Mouse (Mus musculus) monocyte, adult 2 months (primary cell): ENCODE measurements around the gene Naa80.
A peak's percentile ranks its signal among the peaks of the same experiment; 100 is the strongest.

Experiments used
- DNase-seq, 2 experiments: peaks; one replicate each; pipeline ENCODE4 v3.0.0; 2022; ENCODE audit warnings: low spot score in 2 of 2, low read depth in 1 of 2

The Naa80 gene

GRCm38 (mm10) chr9:107593101-107593976 is 14.7 kb downstream of the Naa80 start:
- no peak for DNase-seq

DNA sequence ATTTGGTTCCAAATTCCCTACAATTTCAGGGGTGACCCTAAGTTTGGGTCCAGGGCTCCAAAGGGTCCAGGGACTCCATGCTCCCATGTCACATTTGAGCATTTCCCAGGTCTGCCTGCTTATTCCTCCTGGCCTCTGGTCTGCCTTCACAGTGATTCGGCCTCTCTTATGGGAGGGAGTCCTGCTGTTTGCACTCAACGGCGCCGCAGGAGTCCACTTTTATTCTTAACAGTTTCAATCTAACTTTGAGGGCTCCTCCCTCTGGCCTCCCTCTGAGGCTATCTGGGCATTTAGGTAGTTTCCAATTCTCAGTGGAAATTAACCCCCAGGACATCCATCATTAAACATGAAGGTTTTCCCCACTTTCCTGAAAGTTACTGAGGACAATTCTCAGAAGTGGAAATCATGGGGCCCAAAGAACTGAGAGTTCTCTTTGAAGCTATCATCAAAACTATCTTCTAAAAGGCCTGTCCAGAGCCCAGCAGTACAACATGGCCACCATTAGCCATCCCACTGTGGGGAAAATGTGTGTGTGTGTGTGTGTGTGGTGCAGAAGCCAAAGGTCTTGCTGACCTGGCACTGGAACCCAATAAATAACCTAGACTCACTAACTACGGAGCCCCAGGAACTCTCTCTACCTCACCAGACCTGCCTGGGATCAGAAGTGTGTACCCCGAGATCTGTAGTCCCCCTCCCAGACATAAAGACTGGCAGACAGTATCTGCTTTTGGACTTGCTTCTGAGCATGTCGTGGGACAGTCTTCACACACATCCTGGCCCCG is 15.8 kb downstream of the Naa80 start:
- no peak for DNase-seq

GRCm38 (mm10) chr9:107596619-107597569 is 18.2 kb downstream of the Naa80 start:
- DNase-seq: no peak

DNA sequence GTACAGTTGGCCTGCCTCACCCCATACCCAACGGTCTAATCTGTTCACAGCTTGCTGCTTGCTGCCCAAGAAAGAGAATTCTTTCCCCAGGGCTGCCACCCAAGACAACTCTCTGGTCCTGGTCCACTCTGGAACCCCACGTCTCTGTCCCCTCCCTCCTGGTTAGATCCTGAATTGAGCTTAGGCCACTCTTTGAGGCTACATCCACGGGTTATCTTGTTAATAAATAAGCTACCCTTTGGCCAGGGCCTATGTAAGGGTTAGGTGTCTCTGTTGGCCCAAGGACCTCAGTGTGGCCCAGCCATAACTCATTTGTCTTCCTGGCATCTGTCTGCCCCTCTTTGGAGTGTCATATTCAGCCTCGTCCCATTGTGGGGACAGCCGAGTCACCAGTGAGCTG is 19.7 kb downstream of the Naa80 start:
- DNase-seq: no peak

GRCm38 (mm10) chr9:107599433-107599832 is 20.7 kb downstream of the Naa80 start:
- DNase-seq: no peak

GRCm38 (mm10) chr9:107599842-107600241 is 21.2 kb downstream of the Naa80 start:
- no peak for DNase-seq

- no peak for DNase-seq
These were observed 22.1 kb downstream of the Naa80 start for GRCm38 (mm10) chr9:107600745-107601144.

DNA sequence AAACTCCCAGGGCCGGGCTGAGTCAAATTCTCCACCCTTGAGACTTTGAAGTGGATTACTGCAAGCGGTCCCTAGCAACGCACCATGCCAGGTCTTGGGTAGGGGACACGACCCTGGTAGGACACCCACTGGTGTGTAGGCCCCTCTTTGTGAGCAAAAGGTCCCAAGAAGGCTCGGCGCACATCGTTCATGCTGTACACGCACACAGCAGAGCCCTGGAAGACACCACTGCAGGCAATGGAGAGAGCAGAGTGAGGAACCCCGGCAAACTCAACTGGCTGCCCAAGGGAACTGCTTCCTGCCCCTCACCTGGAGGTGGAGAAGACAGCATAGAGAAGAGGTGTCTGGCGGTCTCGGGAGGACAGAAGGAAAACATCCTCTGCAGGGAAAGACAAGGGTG is 22.6 kb downstream of the Naa80 start:
- DNase-seq: no peak

DNA sequence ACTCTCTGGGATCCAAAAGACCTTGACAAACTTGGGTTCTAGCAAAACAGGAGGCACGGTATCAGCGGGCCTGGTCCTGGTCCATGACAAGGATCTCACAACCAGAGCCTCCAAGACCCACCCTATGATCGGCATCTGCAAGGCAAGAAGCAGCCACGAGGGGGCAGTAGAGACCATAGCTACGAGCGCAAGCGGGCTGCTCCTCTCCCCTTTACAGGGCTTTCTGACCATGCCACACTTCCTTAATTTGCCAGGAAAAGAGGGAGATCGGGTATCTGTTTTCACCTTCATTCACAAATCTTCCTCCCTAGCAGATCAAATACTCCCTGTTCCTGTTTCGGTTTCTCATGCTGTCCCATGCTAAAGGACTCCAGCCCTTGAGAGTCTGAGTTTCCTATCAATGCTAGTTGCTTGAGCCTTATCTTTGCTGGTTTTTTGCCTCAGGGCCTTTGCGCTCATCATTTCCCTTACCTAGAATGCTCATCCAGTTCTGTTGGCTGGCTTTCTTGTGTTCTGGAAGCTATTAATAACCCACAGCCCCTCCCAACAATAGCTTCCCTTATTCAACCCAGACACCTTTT is 23.5 kb downstream of the Naa80 start:
- DNase-seq: peak; percentile 77 to 89

GRCm38 (mm10) chr9:107603251-107603650 is 24.6 kb downstream of the Naa80 start:
- no peak for DNase-seq

GRCm38 (mm10) chr9:107605041-107605661 is 26.5 kb downstream of the Naa80 start:
- DNase-seq: no peak

DNA sequence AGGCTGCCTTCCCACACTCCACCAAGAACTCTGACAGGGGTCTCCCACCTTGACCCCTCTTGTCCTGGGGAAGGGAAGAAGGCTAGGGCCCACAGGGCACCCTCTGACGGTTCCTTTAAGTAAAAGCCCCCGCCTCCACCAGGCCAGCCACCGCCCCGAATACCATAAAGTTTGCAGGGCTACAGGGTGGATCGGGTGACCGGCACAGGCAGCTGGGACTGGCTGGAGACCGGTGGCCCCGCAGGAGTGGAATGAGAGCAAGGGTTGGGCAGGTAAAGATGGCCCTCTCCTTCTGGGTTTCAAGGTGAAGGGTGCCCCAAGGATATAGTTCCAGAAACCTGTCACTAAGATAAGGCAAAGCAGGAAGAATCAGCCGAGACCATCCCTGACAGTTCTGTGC is 27.9 kb downstream of the Naa80 start:
- DNase-seq: no peak

DNA sequence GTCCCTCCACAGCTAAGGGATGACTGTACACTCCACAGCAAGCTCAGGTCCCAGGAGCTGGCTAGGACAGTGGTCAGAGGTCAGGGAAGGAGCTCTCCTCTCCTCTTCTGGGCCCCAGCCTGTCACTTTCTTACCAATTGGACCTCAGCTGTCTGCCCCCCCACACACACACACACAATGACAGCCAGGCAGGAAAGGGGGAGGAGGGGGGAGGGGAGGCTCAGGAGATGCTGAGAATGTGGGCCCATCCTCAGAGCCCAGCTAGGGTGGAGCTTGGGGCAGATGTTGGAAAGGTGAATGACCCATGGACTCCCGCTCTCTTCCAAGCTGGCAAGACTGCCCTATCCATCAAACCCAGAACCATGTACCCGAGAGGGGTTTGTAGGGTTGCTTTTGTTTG is 28.3 kb downstream of the Naa80 start:
- no peak for DNase-seq

GRCm38 (mm10) chr9:107607653-107608245 is 29.1 kb downstream of the Naa80 start:
- DNase-seq: no peak

- no peak for DNase-seq
These were observed 30.2 kb downstream of the Naa80 start, which contains the start of gene Sema3b for GRCm38 (mm10) chr9:107608741-107609432. TSS of gene Sema3b (minus strand) at chr9:107609229.

DNA sequence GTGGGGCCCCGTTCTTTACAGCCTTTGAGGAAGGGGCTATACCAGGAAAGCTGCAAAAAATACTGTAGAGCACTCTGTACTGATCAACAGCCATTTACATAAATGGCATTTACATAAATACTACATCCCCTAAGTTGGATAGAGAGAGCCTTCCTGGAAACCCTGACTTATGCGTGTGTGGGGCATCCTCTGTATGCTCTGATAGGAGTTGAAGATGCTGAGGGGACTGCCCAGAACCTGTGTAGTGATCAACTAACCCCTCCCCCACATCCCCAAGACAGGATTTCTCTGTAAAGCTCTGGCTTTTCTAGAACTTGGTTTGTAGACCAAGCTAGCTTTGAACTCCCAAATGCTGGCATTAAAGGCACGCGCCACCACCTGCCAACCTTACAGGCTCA is 30.7 kb downstream of the Naa80 start:
- no peak for DNase-seq

DNA sequence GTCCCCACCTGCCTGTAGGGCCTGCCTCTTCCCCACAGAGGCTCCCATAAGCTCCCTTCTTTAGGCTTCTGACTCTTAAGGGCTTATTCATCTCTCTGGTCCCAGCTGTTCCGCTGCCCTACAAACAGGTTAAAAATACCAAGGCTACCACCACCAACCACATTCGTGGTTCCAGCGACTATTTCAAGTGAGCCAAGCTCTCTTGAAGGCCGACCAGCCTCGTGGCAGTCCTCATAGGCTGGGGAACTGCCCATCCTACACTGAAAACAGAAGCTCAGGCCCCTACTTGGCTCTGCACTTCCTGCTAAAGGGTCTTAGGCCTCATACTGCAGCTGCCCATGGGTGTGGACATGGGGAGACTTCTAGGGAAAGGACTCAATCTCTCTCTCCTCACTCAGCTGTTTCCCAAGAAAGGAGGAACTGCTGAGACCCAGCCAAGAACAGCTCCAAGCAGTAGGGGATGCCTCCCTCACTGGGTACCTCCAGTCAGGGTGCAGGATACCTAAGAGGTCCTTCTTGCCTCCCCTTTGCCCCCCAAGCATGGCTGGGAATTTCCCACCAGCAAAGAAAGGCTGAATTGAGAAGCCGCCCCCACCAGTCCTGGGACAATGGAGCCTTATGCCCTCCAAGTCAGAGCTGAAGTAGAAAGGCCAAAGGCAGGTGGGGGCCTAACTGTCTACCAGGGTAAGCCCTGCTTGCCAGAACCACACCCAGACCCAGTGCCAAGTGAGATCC is 32.9 kb downstream of the Naa80 start:
- no peak for DNase-seq

GRCm38 (mm10) chr9:107612191-107612944 is 33.7 kb downstream of the Naa80 start:
- peak; percentile 94 to 99 for DNase-seq
